Mouse (Mus musculus) cerebellum, postnatal 10 days (tissue): ENCODE results near the gene Nkx3-2.

Source experiments
- DNase-seq, 2 experiments: peaks; one replicate each; pipeline ENCODE4 v3.0.0; 2021; ENCODE audit warnings: mixed read lengths in 2 of 2

The Nkx3-2 gene

GRCm38 (mm10) chr5:41763731-41764721 lies at the start of gene Nkx3-2:
Gene Nkx3-2, minus strand, starts transcription at chr5:41764501.
- peak; percentile 38 to 41 for DNase-seq

- DNase-seq = no peak
These were observed 48.2 kb upstream of the Nkx3-2 start for GRCm38 (mm10) chr5:41812516-41812915.

- no peak for DNase-seq
These were observed 47.0 kb upstream of the Nkx3-2 start for GRCm38 (mm10) chr5:41811279-41811678.

- no peak for DNase-seq
These were observed 43.1 kb upstream of the Nkx3-2 start for GRCm38 (mm10) chr5:41807383-41807782.

GRCm38 (mm10) chr5:41806176-41806575 lies 41.9 kb upstream of the Nkx3-2 start:
- no peak for DNase-seq

GRCm38 (mm10) chr5:41805085-41805484 lies 40.8 kb upstream of the Nkx3-2 start:
- DNase-seq = no peak

- no peak for DNase-seq
These were observed 40.3 kb upstream of the Nkx3-2 start for GRCm38 (mm10) chr5:41804643-41805042.

- DNase-seq = no peak
These were observed 37.3 kb upstream of the Nkx3-2 start for GRCm38 (mm10) chr5:41801622-41802021.

- no peak for DNase-seq
These were observed 30.1 kb upstream of the Nkx3-2 start for GRCm38 (mm10) chr5:41794434-41794833.

- DNase-seq = no peak
These were observed 26.2 kb upstream of the Nkx3-2 start for GRCm38 (mm10) chr5:41790517-41790916.

GRCm38 (mm10) chr5:41788877-41789276 lies 24.6 kb upstream of the Nkx3-2 start:
- DNase-seq = no peak

GRCm38 (mm10) chr5:41781890-41782289 lies 17.6 kb upstream of the Nkx3-2 start:
- DNase-seq = no peak

- no peak for DNase-seq
These were observed 15.7 kb upstream of the Nkx3-2 start for GRCm38 (mm10) chr5:41780026-41780425.

- DNase-seq = no peak
These were observed 11.4 kb upstream of the Nkx3-2 start for GRCm38 (mm10) chr5:41775728-41776127.

GRCm38 (mm10) chr5:41775273-41775672 lies 11.0 kb upstream of the Nkx3-2 start:
- DNase-seq = no peak

- DNase-seq = peak; percentile 96 to 98
These were observed 4.2 kb upstream of the Nkx3-2 start for GRCm38 (mm10) chr5:41768382-41769040.

GRCm38 (mm10) chr5:41767296-41768200 lies 3.2 kb upstream of the Nkx3-2 start:
- DNase-seq = peak; percentile 19 to 40

GRCm38 (mm10) chr5:41766406-41767010 lies 2.2 kb upstream of the Nkx3-2 start:
- DNase-seq = peak in 1 of 2 experiments; percentile 25

GRCm38 (mm10) chr5:41765626-41766405 lies 1.5 kb upstream of the Nkx3-2 start:
- peak; percentile 21 to 27 for DNase-seq

- DNase-seq = peak; percentile 30 to 31
These were observed 1.2 kb downstream of the Nkx3-2 start for GRCm38 (mm10) chr5:41762947-41763730.
